Mouse (Mus musculus) hindbrain, embryonic 16.5 days (tissue): ENCODE measurements at regions not wholly inside any gene's neighbourhood (a gene's known extent, or its start where the extent isn't known, plus 50 kb on each side); places are given as distances from the start of the nearest gene placed in this dataset.

Experiments
- ATAC-seq: fragments of 200-750 bp; cut with Nextera tagmentation; 2 replicates; pipeline ENCODE4 v1.8.0; 2017; ENCODE audit warnings: moderate TSS enrichment, moderate library complexity
- H3K27ac ChIP-seq: fragments of 300-500 bp; sonication (generic); 2 replicates; pipeline ENCODE4 v1.5.1; 2014; ENCODE audit warnings: low read depth, mild to moderate bottlenecking, control low read depth, low read length, moderate library complexity
- H3K27me3 ChIP-seq: fragments of 300-500 bp; sonication (generic); replicated peaks from 2 replicates; pipeline ENCODE4 v1.6.1; 2014; ENCODE audit warnings: low read length; ENCODE audit not compliant: control insufficient read depth, insufficient read depth
- H3K36me3 ChIP-seq: fragments of 300-500 bp; sonication (generic); 2 replicates; pipeline ENCODE4 v1.6.1; 2014; ENCODE audit warnings: mild to moderate bottlenecking, low read length, moderate library complexity, mixed read lengths; ENCODE audit not compliant: control insufficient read depth, insufficient read depth
- H3K4me1 ChIP-seq: fragments of 300-500 bp; sonication (generic); 2 replicates; pipeline ENCODE4 v1.6.1; 2014; ENCODE audit warnings: low read depth, low read length; ENCODE audit not compliant: control insufficient read depth, insufficient read depth
- H3K4me2 ChIP-seq: fragments of 300-500 bp; sonication (generic); 2 replicates; pipeline ENCODE4 v1.6.1; 2014; ENCODE audit warnings: mild to moderate bottlenecking, low read length, control low read depth, moderate library complexity
- H3K4me3 ChIP-seq: fragments of 300-500 bp; sonication (generic); 2 replicates; pipeline ENCODE4 v1.5.1; 2014; ENCODE audit warnings: mild to moderate bottlenecking, low read length, control low read depth, moderate library complexity
- H3K9ac ChIP-seq: fragments of 300-500 bp; sonication (generic); 2 replicates; pipeline ENCODE4 v1.6.1; 2014; ENCODE audit warnings: low read depth, mild to moderate bottlenecking, control low read depth, low read length, moderate library complexity
- H3K9me3 ChIP-seq: fragments of 300-500 bp; sonication (generic); 2 replicates; pipeline ENCODE4 v1.6.1; 2014; ENCODE audit warnings: mild to moderate bottlenecking, low read length, moderate library complexity; ENCODE audit not compliant: control insufficient read depth
- WGBS: fragments of 180-500 bp; shearing (Covaris S2); extraction: QIAGEN DNeasy Blood & Tissue Kit; methylation state at CpG from one replicate; pipeline ENCODE4 v1.1.7; 2014; 5-methylcytosine and 5-hydroxymethylcytosine counted together

DNA sequence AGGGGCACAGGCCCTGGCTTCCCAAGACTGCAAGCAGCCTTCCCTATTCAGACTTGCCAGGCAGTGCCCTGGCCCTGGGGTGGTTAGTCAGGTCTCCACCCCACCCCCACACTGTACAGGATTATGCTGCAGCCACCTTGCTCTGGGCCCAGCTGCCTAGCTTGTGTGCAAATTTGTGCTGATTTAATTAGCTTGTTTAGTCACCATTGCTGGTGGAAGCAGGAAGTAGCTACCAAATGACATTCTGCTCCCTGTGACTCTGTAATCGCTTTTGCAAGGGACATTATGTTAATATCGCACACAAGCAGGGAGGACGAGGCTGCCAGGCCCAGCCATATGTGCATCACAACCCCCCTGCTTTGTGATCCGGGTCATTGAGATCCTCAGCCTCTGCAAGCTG is 62.4 kb upstream of the Bod1 start:
- H3K4me1 ChIP-seq = peaks cover 9% of the 10 kb centered on the region
- peak; percentile 79 for ATAC-seq
- H3K27ac ChIP-seq = peak overlapping the region; percentile 62
- no peaks in the 10 kb centered on the region for H3K27me3 ChIP-seq
- 26% methylated on average over 4 of the region's 4 CpGs for WGBS
- no peak overlapping the region for H3K4me2 ChIP-seq
- no peak overlapping the region for H3K4me3 ChIP-seq
- H3K36me3 ChIP-seq = no peaks in the 10 kb centered on the region
- H3K9ac ChIP-seq = peak overlapping the region; percentile 39; the same call in 1 of the 2 replicates
- H3K9me3 ChIP-seq = no peaks in the 10 kb centered on the region

DNA sequence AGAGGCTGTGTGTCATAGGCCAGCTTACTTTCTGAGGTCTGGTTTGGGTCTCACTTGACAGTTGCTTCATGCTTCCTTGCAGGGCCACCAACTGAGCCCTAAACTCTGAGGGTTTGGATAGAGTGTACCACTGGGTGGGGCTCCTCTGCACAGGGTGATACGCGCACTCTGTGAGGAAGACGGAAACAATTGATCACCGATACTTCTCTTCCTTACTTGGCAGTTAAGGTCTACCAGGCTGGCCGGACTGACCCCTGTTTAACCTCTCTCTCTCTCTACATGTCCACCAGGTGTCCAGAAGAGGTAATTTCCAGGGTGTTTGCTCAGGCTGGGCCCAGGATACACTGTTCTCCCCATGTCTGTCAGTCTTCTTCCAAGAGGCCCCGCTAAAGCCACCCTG is 63.6 kb upstream of the Bod1 start:
- no peak overlapping the region for H3K27ac ChIP-seq
- H3K36me3 ChIP-seq = no peaks in the 10 kb centered on the region
- H3K4me3 ChIP-seq = no peak overlapping the region
- ATAC-seq = no peak
- no peaks in the 10 kb centered on the region for H3K9me3 ChIP-seq
- no peak overlapping the region for H3K9ac ChIP-seq
- H3K27me3 ChIP-seq = no peaks in the 10 kb centered on the region
- 93% methylated on average over 6 of the region's 6 CpGs for WGBS
- peaks cover 9% of the 10 kb centered on the region for H3K4me1 ChIP-seq
- no peak overlapping the region for H3K4me2 ChIP-seq

DNA sequence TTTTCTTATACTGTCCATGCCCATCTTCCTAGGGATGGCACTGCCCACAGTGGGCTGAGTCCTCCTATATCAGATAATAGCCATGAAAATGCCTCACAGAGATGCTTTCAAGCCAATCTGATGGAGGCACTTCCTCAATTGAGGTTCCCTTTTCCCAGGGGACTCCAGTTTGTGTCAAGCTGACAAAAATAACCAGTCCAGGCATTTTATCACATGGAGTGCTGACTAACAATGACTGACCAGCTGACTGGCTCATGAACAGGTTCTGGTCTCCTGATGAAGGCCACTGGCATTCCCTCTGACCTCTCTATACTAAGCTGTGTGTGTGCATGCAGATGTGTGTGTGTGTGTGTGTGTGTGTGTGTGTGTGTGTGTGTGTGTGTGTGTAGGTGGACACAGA is 64.4 kb upstream of the Bod1 start:
- Histone ChIP-seq H3K4me1 (peaks cover 9% of the 10 kb centered on the region), H3K9me3 (no peaks in the 10 kb centered on the region), H3K36me3 (no peaks in the 10 kb centered on the region), H3K27me3 (no peaks in the 10 kb centered on the region), H3K9ac (no peak overlapping the region), H3K27ac (no peak overlapping the region), H3K4me2 (no peak overlapping the region), H3K4me3 (no peak overlapping the region)
- no peak for ATAC-seq

DNA sequence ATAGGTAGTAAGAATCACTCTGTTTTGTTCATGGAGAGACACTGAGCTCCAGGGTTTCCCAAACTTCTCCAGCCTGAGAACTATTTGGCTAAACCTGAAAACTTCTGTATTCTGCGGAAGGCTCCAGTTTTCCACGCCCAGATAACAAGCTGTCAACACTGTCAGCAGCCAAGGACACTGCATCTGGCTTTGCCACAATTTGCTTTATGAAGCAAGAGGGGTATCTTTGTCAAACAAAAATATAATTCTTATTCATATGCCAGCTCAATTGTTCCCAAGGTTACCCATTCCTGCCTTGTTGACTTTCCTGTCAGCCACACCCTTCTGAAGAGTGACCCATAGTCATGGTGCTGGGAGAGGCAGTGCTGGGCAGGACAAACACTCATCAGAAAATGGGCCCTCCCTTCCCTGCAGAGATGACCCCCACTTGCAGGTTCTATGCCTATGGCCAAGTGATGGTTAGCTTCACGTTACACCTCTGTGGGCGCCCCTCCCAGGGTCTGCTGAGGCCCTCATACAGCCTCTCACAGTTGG is 64.9 kb upstream of the Bod1 start:
- no peak for ATAC-seq
- H3K27me3 ChIP-seq = no peaks in the 10 kb centered on the region

DNA sequence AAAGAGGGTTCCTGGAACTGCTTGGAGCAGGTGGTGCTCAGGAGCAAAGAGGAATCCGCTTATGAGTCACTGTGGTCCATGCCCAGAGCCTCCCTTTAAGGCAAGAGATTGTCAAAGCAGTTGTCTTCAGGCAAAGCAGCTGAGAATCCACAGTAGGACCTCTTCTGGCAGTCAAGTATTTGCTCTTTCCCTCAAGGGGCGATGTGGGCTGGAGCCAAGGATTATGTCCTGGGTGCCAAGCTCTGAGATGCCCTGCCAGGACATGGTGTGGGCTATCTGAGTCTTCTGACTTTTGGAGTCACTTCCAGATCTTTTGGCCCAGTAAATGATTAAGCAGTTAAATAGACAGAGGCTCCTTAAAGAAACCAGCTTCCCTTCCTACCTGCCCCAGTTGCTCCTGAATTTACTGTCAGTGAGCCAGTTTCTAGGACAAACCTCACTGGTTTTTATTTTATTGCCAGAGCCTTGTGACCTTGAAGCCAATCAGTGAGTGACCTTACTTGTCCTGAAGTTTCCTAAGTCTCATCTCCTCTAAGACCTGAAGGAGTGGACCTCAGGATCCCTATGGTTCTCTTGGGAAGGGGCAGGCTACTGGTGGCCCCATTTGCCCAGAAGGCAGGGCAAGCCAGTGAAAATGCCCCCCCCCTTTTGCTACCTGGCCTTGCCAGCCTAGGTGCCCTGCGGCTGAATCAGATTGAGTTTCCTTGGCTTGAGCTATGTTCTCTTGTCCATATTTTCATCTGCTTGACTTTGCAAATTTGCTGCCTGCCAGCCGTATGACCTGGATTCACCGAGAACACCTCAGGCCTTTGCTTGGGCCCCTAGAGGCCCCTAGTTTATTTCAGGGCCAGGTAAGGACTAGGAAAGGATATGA is 66.7 kb upstream of the Bod1 start:
- ATAC-seq = no peak
- no peak overlapping the region for H3K4me2 ChIP-seq
- H3K9me3 ChIP-seq = no peaks in the 10 kb centered on the region
- no peaks in the 10 kb centered on the region for H3K27me3 ChIP-seq
- H3K36me3 ChIP-seq = no peaks in the 10 kb centered on the region
- H3K4me3 ChIP-seq = no peak overlapping the region
- H3K9ac ChIP-seq = no peak overlapping the region
- 94% methylated on average over 5 of the region's 5 CpGs for WGBS
- no peak overlapping the region for H3K27ac ChIP-seq
- peaks cover 9% of the 10 kb centered on the region for H3K4me1 ChIP-seq

More for the DNA sequence above, 64.9 kb upstream of the Bod1 start:
- Histone ChIP-seq H3K4me3 (no peak overlapping the region), H3K9ac (no peak overlapping the region), H3K27ac (no peak overlapping the region), H3K4me2 (no peak overlapping the region), H3K4me1 (peaks cover 9% of the 10 kb centered on the region), H3K36me3 (no peaks in the 10 kb centered on the region), H3K9me3 (no peaks in the 10 kb centered on the region)
- 87% methylated on average over 4 of the region's 4 CpGs for WGBS

DNA sequence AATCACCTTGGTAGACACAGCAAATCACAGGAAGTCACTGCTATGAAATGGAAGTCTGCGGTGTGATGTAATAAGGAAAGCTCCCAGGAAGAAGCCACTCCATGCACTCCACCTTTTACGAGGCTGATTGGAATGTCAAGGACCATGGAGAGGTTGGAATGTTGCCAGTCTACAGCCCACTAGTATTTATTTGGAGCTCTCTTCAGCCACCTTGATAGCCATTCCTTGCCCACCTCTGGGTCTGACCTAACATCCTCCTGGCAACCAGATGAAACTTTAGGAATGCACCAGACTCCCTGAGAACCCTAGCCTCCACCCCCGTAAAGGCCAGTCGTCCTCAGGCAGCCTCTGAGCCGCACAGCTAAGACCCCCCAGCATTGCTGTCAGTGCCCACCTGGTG is 68.7 kb upstream of the Bod1 start:
- H3K36me3 ChIP-seq = no peaks in the 10 kb centered on the region
- ATAC-seq = no peak

DNA sequence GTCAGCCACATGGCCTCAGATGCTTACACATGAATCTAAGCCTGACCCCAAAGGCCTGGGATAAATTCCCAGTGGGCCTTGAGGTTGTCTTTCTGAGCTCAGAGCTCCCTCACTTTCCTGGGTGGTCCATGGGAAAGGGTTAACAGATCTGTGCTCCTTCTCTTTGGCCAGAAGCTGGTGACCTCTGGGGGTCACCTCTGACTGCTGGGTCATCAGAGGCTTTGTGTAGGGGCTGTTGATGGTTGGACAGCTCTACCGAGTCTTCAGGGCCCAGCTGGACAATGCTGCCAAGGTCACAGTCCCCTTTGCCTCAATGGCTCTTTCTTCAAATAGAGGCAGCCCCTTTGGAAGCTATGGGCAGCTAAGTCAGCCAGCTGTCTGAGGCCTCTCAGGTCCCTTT is 70.5 kb upstream of the Bod1 start:
- 12% methylated on average over 1 of the region's 1 CpGs for WGBS

More for the DNA sequence above, 68.7 kb upstream of the Bod1 start:
- no peak overlapping the region for H3K4me3 ChIP-seq
- H3K27me3 ChIP-seq = no peaks in the 10 kb centered on the region
- 79% methylated on average over 5 of the region's 5 CpGs for WGBS
- peaks cover 8% of the 10 kb centered on the region; the same call in 1 of the 2 replicates for H3K4me1 ChIP-seq
- no peak overlapping the region for H3K9ac ChIP-seq
- no peaks in the 10 kb centered on the region for H3K9me3 ChIP-seq
- no peak overlapping the region for H3K4me2 ChIP-seq
- H3K27ac ChIP-seq = no peak overlapping the region

DNA sequence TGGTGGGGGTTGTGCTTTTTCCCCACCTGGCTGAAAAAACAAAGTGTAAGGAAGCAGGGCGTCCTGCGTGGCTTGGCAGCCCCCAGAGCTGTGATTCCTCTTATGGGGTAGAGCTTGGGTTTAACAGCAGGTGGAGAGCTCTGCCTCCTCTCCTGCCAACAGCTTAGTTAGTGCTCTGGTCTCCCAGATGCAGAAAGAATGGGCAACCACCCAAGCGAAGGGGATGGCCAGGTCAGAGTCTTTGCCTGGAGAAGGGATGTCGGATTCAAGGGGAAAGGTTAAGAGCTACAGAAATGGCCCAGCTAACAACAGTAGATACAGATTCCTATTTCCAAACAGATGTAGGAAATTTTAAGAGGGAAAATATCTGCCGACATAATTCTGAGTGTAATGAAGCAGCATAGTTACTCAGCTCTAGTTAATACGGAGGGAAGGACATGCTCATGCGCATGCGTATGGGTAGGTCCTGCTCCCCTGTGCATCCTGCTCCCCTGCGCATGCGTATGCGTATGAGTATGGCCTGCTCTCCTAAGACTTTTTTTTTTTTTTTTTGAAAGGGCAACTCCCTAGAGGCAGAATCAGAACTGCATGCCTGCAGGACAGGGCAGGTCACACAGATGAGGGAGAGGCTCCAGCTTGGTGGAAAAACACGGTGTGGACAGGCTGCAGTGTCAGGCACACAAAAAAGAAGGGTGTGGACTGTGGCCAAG is 72.5 kb upstream of the Bod1 start:
- H3K9me3 ChIP-seq = no peaks in the 10 kb centered on the region
- WGBS = 60% methylated on average over 12 of the region's 12 CpGs
- peaks cover 10% of the 10 kb centered on the region for H3K4me1 ChIP-seq
- H3K4me3 ChIP-seq = no peak overlapping the region
- no peak for ATAC-seq
- H3K27me3 ChIP-seq = no peaks in the 10 kb centered on the region
- no peak overlapping the region for H3K27ac ChIP-seq
- no peaks in the 10 kb centered on the region for H3K36me3 ChIP-seq
- no peak overlapping the region for H3K4me2 ChIP-seq
- no peak overlapping the region for H3K9ac ChIP-seq

More for the DNA sequence above, 70.5 kb upstream of the Bod1 start:
- ATAC-seq = no peak
- H3K27ac ChIP-seq = no peak overlapping the region
- H3K27me3 ChIP-seq = no peaks in the 10 kb centered on the region
- no peak overlapping the region for H3K4me2 ChIP-seq
- H3K4me3 ChIP-seq = no peak overlapping the region
- no peaks in the 10 kb centered on the region for H3K9me3 ChIP-seq
- no peak overlapping the region for H3K9ac ChIP-seq
- peaks cover 8% of the 10 kb centered on the region; the same call in 1 of the 2 replicates for H3K4me1 ChIP-seq
- no peaks in the 10 kb centered on the region for H3K36me3 ChIP-seq
